Mouse (Mus musculus): ENCODE data around the gene Rasgrf1.
"Not testable (repeated sequence)": the region's sequence is repeated elsewhere in the genome, so short reads cannot be mapped to it uniquely, and the experiment has no call there.

The Rasgrf1 gene

DNA sequence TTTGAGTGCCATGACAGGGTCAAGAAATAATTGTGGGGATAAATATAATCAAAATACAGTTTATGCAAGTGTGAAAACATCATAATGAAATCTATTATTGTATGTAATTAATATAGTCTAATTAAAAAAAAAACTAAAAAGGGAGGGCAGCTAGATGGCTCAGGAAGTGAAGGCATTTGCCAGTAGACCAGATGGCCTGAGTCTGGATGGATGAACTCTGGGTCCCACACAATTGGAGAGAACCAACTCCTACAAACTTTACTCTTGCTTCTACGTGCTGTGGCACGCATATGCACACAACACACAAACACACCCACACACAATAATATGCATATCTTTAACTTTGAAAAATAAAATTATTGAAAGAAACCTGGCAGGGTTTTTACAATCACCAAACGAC, 131.8 kb downstream of the Rasgrf1 start:
- DNase-seq: no peak

GRCm38 (mm10) chr9:90042906-90043305, 133.2 kb downstream of the Rasgrf1 start:
- not testable (repeated sequence) for DNase-seq

DNA sequence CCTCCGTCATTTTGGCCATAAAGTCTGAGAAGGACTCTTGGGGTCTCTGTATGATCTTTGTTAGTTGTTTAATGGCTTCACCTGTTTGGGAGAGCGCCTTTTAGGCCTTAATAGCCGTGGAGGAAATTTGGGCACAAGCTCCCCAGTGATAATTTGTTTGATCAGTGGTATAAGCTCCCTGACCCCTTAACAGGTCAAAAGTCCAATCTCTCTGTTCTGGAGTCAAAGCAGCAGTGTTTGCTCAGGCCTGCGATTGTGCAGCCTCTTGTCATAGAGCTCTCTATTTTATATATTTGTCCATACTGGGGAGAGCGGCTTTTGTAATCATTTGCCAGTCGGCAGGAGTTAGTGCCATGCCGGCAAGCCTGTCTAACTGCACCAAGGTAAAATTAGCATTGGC, 135.5 kb downstream of the Rasgrf1 start:
- no peak for DNase-seq

- DNase-seq: no peak
These were observed 138.4 kb downstream of the Rasgrf1 start for GRCm38 (mm10) chr9:90047937-90048627.

- DNase-seq: no peak
These were observed 144.1 kb downstream of the Rasgrf1 start, which contains the start of gene Ctsh for GRCm38 (mm10) chr9:90053852-90054251. Ctsh (plus strand) TSS chr9:90054152.

DNA sequence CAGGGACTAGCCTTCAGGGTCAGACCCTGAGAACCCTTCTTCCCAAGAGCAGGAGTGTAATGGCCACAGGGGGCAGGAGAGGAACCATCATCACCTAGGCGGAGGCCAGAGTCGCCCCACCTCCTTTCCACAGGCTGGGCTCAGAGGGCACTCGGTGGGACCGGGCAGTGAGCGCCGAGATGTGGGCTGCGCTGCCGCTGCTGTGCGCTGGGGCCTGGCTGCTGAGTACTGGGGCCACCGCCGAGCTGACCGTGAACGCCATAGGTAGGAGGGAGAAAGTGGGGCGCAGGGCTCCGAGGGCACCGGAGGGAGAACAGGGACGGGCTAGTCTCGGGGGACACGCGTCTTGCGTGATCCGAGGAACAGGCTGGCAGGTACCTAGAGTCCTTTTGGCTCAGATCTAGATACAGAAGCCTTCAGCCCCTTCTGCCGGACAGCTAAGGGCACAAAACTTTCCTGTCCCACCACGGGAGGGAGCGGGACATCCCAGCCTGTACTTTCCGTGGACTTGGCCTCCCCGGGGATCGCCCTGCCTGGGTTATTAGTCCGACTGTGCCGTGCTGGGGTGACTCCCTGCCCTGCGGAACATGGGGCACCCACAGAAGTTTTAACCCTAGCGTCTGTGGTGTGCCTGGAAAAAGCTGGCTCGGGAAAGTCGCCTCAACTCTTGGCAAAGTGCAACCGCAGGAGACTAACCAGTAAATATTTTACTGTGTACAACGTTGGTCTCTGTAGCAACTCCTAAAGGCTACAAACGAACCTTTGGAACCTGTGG, 144.8 kb downstream of the Rasgrf1 start:
- peak; percentile 86 to 93 for DNase-seq

GRCm38 (mm10) chr9:90055409-90055808, 145.7 kb downstream of the Rasgrf1 start:
- DNase-seq: no peak

- no peak for DNase-seq
These were observed 146.2 kb downstream of the Rasgrf1 start for GRCm38 (mm10) chr9:90055911-90056310.

- DNase-seq: no peak
These were observed 147.0 kb downstream of the Rasgrf1 start for GRCm38 (mm10) chr9:90056716-90057115.

DNA sequence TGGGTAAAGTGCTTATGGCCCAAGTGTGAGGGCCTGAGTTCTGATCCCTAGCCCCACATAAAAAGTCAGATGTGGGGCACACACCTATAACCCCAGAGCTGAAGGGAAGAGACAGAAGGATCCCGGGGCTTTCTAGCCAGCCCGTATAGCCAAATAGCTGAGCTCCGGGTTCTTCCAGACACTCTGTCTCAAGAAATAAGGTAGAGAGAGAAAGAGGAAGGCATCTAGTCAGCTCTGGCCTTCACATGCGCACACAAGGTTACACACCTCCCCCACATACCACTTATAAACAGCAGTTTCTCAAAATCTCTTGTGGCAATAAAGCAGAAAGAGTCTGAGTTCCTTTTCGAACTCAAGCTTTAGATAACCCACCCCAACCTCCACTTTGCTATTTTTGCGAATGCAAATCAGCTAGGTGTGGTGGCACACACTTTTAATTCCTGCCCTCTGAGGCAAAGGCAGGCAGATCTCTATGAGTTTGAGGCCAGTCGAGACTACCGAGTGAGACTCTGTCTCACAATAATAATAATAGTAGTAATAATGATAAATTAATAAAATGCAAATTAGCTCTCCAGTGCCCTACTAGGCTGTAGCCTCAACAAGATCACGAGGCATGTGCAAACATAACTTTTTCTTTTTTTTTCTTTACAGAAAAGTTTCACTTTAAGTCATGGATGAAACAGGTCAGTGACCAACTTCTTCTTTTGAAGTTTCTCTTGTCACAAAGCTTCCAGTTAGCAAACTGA, 150.3 kb downstream of the Rasgrf1 start:
- no peak for DNase-seq

DNA sequence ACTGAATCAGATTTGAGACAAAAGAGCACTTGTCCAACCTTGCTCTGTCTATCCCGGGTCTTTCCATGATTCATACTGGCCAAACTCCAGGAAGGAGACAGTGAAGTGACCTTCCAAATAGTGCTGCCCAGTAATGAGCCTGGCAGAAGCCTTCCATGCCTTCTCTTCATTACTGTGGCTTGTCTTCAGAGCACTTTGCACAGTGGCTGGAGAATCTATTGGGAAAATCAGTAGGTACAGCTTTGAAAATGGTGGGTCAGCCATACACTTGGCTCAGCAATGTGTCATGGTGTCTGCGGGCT, 150.8 kb downstream of the Rasgrf1 start:
- DNase-seq: no peak

DNA sequence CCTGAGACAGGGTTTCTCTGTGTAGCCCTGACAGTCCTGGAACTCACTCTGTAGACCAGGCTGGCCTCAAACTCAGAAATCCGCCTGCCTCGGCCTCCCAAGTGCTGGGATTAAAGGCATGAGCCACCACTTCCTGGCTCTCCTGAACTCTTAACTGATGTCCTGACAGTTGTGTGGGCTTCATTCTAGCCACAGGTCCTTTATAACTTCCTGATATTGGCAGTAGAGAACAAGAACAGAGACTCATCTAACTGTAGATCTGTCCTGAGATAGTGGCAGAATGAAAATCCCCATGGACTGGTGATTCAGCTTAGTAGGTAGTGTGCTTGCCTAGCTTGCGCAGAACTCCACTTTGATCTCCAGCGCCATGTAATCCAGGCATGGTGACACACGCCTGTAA, 151.2 kb downstream of the Rasgrf1 start:
- DNase-seq: not testable (repeated sequence)

GRCm38 (mm10) chr9:90067341-90067740, 157.6 kb downstream of the Rasgrf1 start:
- no peak for DNase-seq

- no peak for DNase-seq
These were observed 159.1 kb downstream of the Rasgrf1 start for GRCm38 (mm10) chr9:90068786-90069185.

- DNase-seq: peak; percentile 27 to 68
These were observed 159.8 kb downstream of the Rasgrf1 start for GRCm38 (mm10) chr9:90069485-90069884.

- no peak for DNase-seq
These were observed 160.5 kb downstream of the Rasgrf1 start for GRCm38 (mm10) chr9:90070174-90070573.

DNA sequence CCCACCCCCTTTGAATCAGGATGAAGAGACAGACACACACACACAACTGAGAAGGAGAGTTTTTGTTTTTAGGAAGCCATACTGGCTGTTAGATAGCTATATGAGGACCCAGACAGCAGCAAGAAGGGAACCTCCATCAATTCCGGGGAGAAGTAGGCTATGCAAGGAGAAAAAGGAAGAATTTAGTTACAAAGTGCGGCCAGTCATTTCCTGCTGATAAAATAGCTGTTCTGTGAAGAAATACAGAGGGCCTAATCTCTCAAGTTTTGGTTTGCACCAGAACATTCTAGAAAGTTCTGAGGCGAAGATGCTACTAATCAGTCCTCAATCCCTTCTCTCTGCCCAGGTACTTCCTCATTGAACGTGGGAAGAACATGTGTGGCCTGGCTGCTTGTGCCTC, 165.6 kb downstream of the Rasgrf1 start:
- no peak for DNase-seq

GRCm38 (mm10) chr9:90076131-90076530, 166.4 kb downstream of the Rasgrf1 start:
- DNase-seq: no peak
